Mouse (Mus musculus) liver, embryonic 13.5 days (tissue): ENCODE measurements around the gene Zfp764. TPM values are rescaled to one million over a fixed set of nuclear protein-coding genes. Genes with fewer than 3 reads are reported as not detected.
"Not testable (repeated sequence)": the region's sequence is repeated elsewhere in the genome, so short reads cannot be mapped to it uniquely, and the experiment has no call there.

ENCODE experiments used
- ATAC-seq: fragments of 200-750 bp; cut with Nextera tagmentation; 2 replicates; pipeline ENCODE4 v1.8.0; 2017; ENCODE audit warnings: low read depth, mild to moderate bottlenecking, moderate number of reproducible peaks, moderate library complexity
- DNase-seq: peaks from one replicate; pipeline ENCODE4 v3.0.0; 2022
- H3K27ac ChIP-seq: fragments of 300-500 bp; sonication (generic); 2 replicates; pipeline ENCODE4 v1.5.1; 2015; ENCODE audit warnings: moderate library complexity, mild to moderate bottlenecking, inconsistent platforms
- H3K27me3 ChIP-seq: fragments of 300-500 bp; sonication (generic); 2 replicates; pipeline ENCODE4 v1.6.1; 2015; ENCODE audit warnings: mild to moderate bottlenecking, inconsistent platforms
- H3K36me3 ChIP-seq: fragments of 300-500 bp; sonication (generic); 2 replicates; pipeline ENCODE4 v1.6.1; 2015; ENCODE audit warnings: mild to moderate bottlenecking, inconsistent platforms
- H3K4me1 ChIP-seq: fragments of 300-500 bp; sonication (generic); replicated peaks from 2 replicates; pipeline ENCODE4 v1.6.1; 2015; ENCODE audit warnings: inconsistent platforms
- H3K4me2 ChIP-seq: fragments of 300-500 bp; sonication (generic); 2 replicates; pipeline ENCODE4 v1.6.1; 2015; ENCODE audit warnings: inconsistent platforms, mild to moderate bottlenecking, moderate library complexity
- H3K4me3 ChIP-seq: fragments of 300-500 bp; sonication (generic); replicated peaks from 2 replicates; pipeline ENCODE4 v1.5.1; 2015; ENCODE audit warnings: mild to moderate bottlenecking, inconsistent platforms
- H3K9ac ChIP-seq: fragments of 300-500 bp; sonication (generic); 2 replicates; pipeline ENCODE4 v1.6.1; 2015; ENCODE audit warnings: mild to moderate bottlenecking, inconsistent platforms
- H3K9me3 ChIP-seq: fragments of 300-500 bp; sonication (generic); replicated peaks from 2 replicates; pipeline ENCODE4 v1.6.1; 2016; ENCODE audit warnings: inconsistent platforms
- WGBS: fragments of 180-500 bp; shearing (Covaris S2); methylation state at CpG from one replicate; pipeline ENCODE4 v1.1.7; 2015; ENCODE audit not compliant: insufficient replicate concordance; 5-methylcytosine and 5-hydroxymethylcytosine counted together
- polyA plus RNA-seq: library from polyadenylated mRNA; unstranded; fragments of >200 nt; fragmentation: Nextera tagmentation; extraction: Ambion mirVana; gene quantifications from 2 replicates; pipeline ENCODE4 v1.2.1, GENCODE M21; 2015

Zfp764 gene
- polyA plus RNA-seq: 1.1 and 1.8 TPM in 2 replicates

DNA sequence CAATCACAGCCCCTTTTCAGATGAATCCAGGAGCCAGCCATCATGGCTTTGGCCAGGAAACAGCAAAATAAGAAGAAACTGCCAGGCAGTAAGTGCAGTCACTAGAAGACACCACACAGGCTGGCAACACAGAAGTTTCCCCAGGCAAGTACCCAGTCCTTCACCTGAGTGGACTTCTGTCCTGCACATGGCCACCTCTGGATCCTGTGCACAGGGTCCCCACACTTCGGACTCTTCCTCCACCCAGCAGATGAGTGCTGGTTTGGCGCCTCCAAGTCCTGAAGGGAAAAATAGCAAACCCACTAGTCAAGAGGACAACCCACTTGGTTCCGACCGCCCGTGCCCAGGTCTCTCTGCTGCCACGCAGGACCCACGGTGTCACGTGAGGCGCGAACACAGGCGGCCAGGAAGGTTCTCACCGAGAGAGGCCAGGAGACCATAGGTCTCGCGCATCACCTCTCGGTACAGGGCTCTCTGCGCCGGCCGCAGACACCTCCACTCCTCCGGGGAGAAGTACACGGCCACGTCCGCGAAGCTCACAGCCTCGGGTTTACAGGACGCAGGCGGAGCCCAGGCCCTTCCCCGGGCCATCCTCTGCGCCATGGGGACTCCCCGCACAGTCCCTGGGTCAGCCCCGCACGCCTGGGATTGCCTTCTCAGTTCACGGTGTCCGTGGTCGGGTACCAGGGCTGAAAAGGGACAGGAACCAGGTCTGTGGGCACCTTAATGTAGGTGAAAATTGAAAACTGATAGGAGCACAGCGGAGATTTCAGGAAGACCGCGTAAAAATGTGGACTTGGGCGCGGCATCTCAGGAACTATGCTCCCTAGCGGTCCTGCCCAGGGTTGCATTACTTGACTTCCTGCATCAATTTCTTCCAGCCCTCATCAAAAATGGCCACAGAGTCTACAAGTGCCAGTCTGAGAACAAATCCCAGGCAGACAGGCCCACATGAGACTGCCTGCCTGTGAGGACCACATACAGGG lies at the start of gene Zfp764:
Zfp764 (minus strand) TSS at position 821 of the 986 bp plus-strand sequence.
- Histone ChIP-seq H3K9ac (peak within 1 kb of the TSS; percentile 73), H3K4me1 (peaks cover 15% of the 10 kb centered on the region), H3K4me3 (peak within 1 kb of the TSS; percentile 65), H3K4me2 (peak within 1 kb of the TSS; percentile 84)
- not testable (repeated sequence) for H3K27ac ChIP-seq, H3K9me3 ChIP-seq, H3K27me3 ChIP-seq, H3K36me3 ChIP-seq
- DNase-seq (peak; percentile 68), ATAC-seq (peak; percentile 76)
- 3% methylated on average over 40 of the region's 40 CpGs for WGBS

DNA sequence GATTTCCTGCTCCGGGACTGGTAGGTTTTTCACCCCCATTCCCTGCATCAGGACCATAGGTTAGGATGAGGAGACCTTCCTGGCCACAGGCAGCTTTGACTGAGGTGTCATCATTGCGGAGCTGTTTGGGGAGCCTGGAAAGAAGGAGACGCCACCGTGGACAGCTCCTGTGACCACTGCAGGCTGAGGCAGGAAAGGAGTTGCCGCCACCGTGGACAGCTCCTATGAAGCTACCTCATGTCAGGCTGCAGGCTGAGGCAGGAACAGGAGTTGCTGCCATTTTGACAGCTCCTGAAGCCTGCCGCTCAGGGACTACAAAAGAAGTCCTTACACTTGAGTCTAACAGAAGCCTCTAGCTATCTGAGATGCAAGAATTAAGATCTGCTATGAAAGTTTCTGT lies 48.3 kb upstream of the Zfp764 start:
- DNase-seq: no peak
- no peak for ATAC-seq
- peaks cover 64% of the 10 kb centered on the region for H3K36me3 ChIP-seq
- no peak overlapping the region for H3K4me2 ChIP-seq
- WGBS: 79% methylated on average over 7 of the region's 7 CpGs
- H3K9ac ChIP-seq: no peak overlapping the region
- no peak overlapping the region for H3K27ac ChIP-seq
- H3K9me3 ChIP-seq: peaks cover 8% of the 10 kb centered on the region
- H3K4me1 ChIP-seq: peaks cover 50% of the 10 kb centered on the region
- no peak overlapping the region for H3K4me3 ChIP-seq
- no peaks in the 10 kb centered on the region for H3K27me3 ChIP-seq

DNA sequence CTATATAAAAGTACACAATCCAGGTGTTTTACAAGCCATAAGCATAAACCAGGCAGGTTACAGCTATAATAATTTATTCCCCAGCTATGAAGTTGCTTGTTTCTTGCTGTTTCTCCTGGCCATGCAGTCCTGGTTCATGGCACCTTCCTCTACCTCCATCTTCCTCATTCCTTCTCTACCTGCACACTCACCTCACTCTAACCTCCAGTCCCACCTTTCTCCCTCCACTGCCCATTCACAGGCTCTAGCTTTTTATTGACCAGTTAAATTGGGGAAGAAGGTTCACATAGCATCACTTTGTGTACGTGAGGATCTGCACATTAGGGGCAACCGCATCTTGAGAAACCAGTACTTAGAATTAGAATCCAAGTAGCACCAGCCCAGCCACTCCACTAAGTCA lies 46.4 kb upstream of the Zfp764 start:
- Histone ChIP-seq H3K9me3 (peaks cover 8% of the 10 kb centered on the region), H3K4me1 (peaks cover 44% of the 10 kb centered on the region), H3K4me3 (no peak overlapping the region), H3K27ac (no peak overlapping the region), H3K27me3 (no peaks in the 10 kb centered on the region), H3K36me3 (peaks cover 51% of the 10 kb centered on the region), H3K4me2 (no peak overlapping the region), H3K9ac (no peak overlapping the region)
- ATAC-seq: no peak
- 90% methylated on average over 2 of the region's 2 CpGs for WGBS
- no peak for DNase-seq

DNA sequence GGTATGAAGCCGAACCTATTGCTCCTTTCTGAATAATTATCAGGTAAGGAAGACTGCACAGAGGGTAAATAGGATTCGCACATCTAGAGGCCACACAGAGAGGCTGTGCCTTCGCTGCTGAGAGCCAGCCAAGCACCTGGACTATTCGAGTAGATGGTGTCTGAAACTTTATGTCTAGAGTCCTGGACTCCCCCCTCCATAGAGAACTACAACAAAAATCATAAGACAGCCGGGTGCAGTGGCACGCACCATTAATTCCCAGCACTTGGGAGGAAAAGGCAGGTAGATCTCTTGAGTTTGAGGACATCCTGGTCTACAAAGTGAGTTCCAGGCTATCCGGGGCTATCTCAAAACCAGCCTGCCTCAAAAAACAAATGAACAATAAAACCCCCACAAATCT lies 43.3 kb upstream of the Zfp764 start:
- peak overlapping the region; percentile 90 for H3K4me2 ChIP-seq
- ATAC-seq: no peak
- peak overlapping the region; percentile 95 for H3K9ac ChIP-seq
- 77% methylated on average over 7 of the region's 7 CpGs for WGBS
- no peak for DNase-seq
- H3K4me1 ChIP-seq: peaks cover 57% of the 10 kb centered on the region
- peak overlapping the region; percentile 81 for H3K4me3 ChIP-seq
- H3K27me3 ChIP-seq: no peaks in the 10 kb centered on the region
- H3K36me3 ChIP-seq: peaks cover 42% of the 10 kb centered on the region
- peak overlapping the region; percentile 77 for H3K27ac ChIP-seq
- no peaks in the 10 kb centered on the region for H3K9me3 ChIP-seq

DNA sequence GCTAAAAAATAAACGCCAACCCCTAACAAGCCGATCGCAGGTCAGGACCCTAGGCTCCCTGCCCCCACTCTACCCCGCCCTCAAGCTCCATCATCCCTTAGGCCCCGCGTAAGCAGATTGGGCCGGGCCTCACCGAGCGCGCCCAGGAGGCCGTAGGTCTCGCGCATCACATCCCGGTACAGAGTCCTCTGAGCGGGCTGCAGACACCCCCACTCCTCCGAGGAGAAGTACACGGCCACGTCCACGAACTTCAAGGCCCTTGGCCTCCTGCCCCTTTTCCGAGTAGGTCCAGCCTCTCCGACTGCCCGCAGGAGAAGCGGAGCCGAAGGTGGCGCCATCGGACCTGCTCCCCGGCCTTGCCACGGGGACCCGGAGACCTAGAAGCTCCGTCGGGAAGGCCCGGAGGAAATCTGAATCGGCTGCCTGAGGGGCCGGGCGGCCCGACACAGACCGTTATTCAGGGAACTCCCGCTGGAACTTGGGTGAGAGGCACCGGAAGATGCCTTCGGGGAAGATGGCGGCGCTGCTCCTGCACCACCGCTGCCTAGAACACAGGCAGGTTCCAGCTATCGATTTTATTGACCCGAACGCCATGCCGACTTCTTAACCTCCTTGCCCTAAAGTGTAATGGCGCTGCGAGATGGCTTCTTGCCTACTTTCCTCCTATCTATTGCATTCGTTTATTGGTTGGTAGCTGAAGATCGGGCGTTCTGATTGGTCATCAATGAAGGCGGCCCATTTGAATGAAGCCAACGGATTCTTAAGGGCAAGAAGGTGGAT lies 42.1 kb upstream of the Zfp764 start, which contains the start of gene Zfp689:
Zfp689 (minus strand) TSS at position 638 of the 780 bp plus-strand sequence.
- ATAC-seq: peak; percentile 91
- Histone ChIP-seq H3K4me2 (peak within 1 kb of the TSS; percentile 90), H3K36me3 (peaks cover 49% of the 10 kb centered on the region)

DNA sequence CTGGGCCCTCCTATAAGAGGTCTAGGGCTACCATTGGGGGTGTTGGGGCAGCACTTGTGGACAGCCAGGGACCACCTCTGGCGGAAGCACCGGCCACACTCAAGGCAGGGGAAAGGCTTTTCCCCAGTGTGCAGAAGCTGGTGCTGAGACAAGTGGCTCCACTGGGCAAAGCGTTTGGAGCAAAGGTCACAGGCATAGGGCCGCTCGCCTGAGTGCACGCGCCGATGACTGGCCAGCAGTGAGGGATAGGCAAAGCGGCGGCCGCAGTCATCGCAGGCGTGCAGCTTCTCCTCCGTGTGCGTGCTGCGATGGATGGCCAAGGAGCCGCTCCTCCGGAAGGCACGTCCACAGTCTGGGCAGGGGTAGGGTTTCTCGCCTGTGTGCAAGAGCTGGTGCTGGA lies 37.4 kb upstream of the Zfp764 start:
- no peaks in the 10 kb centered on the region for H3K27me3 ChIP-seq
- peaks cover 41% of the 10 kb centered on the region for H3K36me3 ChIP-seq
- H3K4me3 ChIP-seq: no peak overlapping the region
- no peak overlapping the region for H3K4me2 ChIP-seq
- DNase-seq (no peak), ATAC-seq (no peak)
- no peaks in the 10 kb centered on the region for H3K9me3 ChIP-seq
- no peak overlapping the region for H3K9ac ChIP-seq
- WGBS: 87% methylated on average over 20 of the region's 20 CpGs
- H3K4me1 ChIP-seq: peaks cover 15% of the 10 kb centered on the region
- no peak overlapping the region for H3K27ac ChIP-seq

More for the DNA sequence above, 42.1 kb upstream of the Zfp764 start, which contains the start of gene Zfp689:
- Histone ChIP-seq H3K4me3 (peak within 1 kb of the TSS; percentile 81), H3K27me3 (no peaks in the 10 kb centered on the region), H3K4me1 (peaks cover 57% of the 10 kb centered on the region), H3K27ac (peak within 1 kb of the TSS; percentile 93), H3K9ac (peak within 1 kb of the TSS; percentile 95), H3K9me3 (no peaks in the 10 kb centered on the region)
- under 1% methylated on average over 54 of the region's 54 CpGs for WGBS
- peak; percentile 90 for DNase-seq

DNA sequence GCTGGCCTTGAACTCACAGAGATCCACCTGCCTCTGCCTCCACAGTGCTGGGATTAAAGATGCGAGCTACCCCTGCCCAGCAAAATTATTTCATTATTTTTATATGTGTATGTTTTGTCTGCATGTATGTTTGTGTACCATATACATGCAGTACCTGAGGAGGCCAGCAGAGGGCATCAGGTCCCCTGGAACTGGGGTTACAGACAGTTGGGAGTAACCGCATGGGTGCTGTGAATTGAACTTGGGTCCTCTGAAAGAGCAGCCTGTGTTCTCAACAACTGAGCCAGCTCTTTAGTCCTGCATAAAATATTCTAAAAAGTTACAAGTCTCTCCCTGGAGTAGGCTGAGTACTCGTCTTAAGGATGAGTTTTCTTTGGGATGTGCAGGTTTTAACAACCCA lies 31.1 kb upstream of the Zfp764 start:
- no peaks in the 10 kb centered on the region for H3K27me3 ChIP-seq
- H3K4me2 ChIP-seq: no peak overlapping the region
- 76% methylated on average over 3 of the region's 3 CpGs for WGBS
- DNase-seq: no peak
- H3K4me1 ChIP-seq: no peaks in the 10 kb centered on the region
- peaks cover 3% of the 10 kb centered on the region; the same call in 1 of the 2 replicates for H3K36me3 ChIP-seq
- H3K4me3 ChIP-seq: no peak overlapping the region
- ATAC-seq: no peak
- H3K9ac ChIP-seq: no peak overlapping the region
- H3K27ac ChIP-seq: no peak overlapping the region
- H3K9me3 ChIP-seq: peaks cover 14% of the 10 kb centered on the region

DNA sequence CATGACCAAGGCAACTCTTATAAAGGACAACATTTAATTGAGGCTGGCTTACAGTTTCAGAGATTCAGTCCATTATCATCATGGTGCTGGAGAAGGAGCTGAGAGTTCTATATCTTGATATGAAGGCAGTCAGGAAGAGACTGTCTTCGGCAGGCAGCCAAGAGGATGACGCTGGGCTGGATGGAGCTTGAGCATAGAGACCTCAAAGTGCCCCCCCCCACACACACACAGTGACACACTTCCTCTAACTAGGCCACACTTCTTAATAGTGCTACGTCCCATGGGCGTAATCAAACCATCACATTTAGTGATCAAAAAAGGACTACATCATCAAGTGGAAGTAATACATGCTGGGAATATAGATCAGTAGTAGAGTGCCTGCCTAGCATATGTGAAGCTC lies 28.6 kb upstream of the Zfp764 start:
- ATAC-seq (no peak), DNase-seq (no peak)
- Histone ChIP-seq H3K4me3 (no peak overlapping the region), H3K4me2 (no peak overlapping the region), H3K27me3 (peaks cover 6% of the 10 kb centered on the region; the same call in 1 of the 2 replicates), H3K27ac (no peak overlapping the region), H3K9ac (no peak overlapping the region), H3K36me3 (no peaks in the 10 kb centered on the region), H3K9me3 (peaks cover 14% of the 10 kb centered on the region), H3K4me1 (no peaks in the 10 kb centered on the region)
- 63% methylated on average over 4 of the region's 4 CpGs for WGBS

DNA sequence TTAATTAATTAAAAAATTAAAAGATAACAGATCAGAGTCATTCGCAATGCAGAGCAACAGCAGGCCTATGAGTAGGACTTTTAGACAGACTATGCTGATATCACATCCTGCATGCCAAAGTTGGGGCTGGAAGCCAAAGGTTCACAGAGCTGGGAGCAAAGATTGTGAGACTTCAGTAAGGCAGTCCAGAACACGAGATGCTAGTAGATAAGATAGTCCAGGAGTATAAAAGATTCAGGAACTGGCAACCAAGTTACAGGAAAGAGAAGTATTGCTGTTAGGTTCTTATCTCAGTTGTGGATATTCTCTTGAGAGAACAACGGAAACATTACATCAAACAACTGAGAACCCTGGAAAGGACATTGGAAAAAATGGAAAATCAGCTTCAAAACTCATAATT lies 19.7 kb upstream of the Zfp764 start:
- no peaks in the 10 kb centered on the region for H3K36me3 ChIP-seq
- peaks cover 12% of the 10 kb centered on the region for H3K27me3 ChIP-seq
- H3K9ac ChIP-seq: no peak overlapping the region
- no peak overlapping the region for H3K27ac ChIP-seq
- no peak overlapping the region for H3K4me2 ChIP-seq
- DNase-seq (no peak), ATAC-seq (no peak)
- no peaks in the 10 kb centered on the region for H3K9me3 ChIP-seq
- H3K4me1 ChIP-seq: peaks cover 15% of the 10 kb centered on the region
- 43% methylated on average over 3 of the region's 3 CpGs for WGBS
- H3K4me3 ChIP-seq: no peak overlapping the region

DNA sequence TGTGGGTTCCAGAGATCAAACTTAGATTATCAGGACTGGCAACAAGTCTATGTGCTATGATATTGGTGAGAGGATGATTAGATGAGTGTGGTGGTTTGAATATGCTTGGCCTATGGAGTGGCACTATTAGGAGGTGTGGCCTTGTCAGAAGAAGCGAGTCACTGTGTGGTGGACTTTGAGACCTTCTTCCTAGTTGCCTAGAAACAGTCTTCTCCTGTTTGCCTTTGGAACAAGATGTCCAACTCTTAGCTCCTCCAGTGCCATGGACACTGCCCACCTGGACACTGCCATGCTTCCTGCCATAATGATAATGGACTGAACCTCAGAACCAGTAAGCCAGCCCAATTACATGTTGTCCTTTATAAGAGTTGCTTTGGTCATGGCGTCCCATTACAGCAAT lies 19.3 kb upstream of the Zfp764 start:
- H3K9me3 ChIP-seq: no peaks in the 10 kb centered on the region
- no peak overlapping the region for H3K9ac ChIP-seq
- H3K27me3 ChIP-seq: peaks cover 12% of the 10 kb centered on the region
- H3K4me3 ChIP-seq: no peak overlapping the region
- no peak overlapping the region for H3K4me2 ChIP-seq
- H3K36me3 ChIP-seq: no peaks in the 10 kb centered on the region
- H3K4me1 ChIP-seq: peaks cover 19% of the 10 kb centered on the region
- H3K27ac ChIP-seq: no peak overlapping the region
- DNase-seq: no peak
- ATAC-seq: no peak
- WGBS: 68% methylated on average over 2 of the region's 2 CpGs

DNA sequence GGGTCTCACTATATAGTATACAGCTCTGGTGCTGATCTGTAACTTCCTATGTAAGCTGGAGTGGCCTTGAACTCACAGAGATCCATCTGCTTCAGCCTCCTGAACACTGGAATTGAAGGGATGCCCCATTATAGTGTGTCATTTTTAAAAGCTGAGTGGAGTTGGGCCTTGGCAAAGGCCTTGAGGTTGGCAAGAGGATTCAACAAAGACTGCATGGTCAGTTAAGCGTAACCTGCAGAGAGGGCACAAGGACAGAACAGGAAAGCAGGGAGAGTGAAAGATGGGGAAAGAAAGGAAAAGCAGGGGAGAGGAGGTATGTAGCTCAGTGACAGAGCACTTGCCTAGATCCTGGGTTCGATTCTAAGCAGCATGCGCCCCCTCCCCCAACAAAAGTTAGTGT lies 18.7 kb upstream of the Zfp764 start:
- no peak for DNase-seq
- WGBS: 80% methylated on average over 3 of the region's 3 CpGs
- Histone ChIP-seq H3K4me2 (no peak overlapping the region), H3K9ac (no peak overlapping the region), H3K4me3 (no peak overlapping the region), H3K27me3 (peaks cover 9% of the 10 kb centered on the region), H3K4me1 (peaks cover 26% of the 10 kb centered on the region), H3K9me3 (no peaks in the 10 kb centered on the region), H3K36me3 (no peaks in the 10 kb centered on the region), H3K27ac (no peak overlapping the region)
- ATAC-seq: no peak
